Mouse (Mus musculus) thymus, postnatal 0 days (tissue): Measurements from ENCODE around the gene Zbtb16. TPM values are rescaled to one million over a fixed set of nuclear protein-coding genes. Genes with fewer than 3 reads are reported as not detected.

Experiments
- DNase-seq: peaks from one replicate; pipeline ENCODE4 v3.0.0-alpha.2; 2015; ENCODE audit warnings: low spot score
- polyA plus RNA-seq: library from polyadenylated mRNA; unstranded; fragments of >200 nt; fragmentation: Nextera tagmentation; extraction: Ambion mirVana; gene quantifications from 2 replicates; pipeline ENCODE4 v1.2.1, GENCODE M21; 2015

Zbtb16 gene
- polyA plus RNA-seq, 1 experiment from 2014 or later: 1.4 TPM

GRCm38 (mm10) chr9:48612542-48612941 lies 223.5 kb downstream of the Zbtb16 start:
- no peak for DNase-seq

DNA sequence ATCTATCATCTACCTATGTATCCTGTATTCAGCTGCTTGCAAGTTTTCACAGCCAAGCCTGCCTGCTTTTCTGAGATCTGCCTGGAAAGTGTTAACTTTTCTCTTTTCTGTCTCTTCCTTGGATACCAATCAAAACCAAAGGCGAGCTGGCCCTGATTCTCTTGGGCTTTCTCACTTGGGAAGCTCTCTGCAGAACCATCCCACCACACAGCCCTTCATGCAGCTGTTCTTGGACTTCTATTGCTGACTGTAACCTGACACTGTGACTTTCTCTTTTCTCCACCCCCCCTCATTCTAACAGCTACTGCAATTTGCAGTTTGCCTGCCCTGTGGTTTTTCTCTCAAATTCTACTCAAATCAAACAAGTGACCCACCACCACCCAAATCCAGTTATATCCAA lies 225.0 kb downstream of the Zbtb16 start:
- no peak for DNase-seq

DNA sequence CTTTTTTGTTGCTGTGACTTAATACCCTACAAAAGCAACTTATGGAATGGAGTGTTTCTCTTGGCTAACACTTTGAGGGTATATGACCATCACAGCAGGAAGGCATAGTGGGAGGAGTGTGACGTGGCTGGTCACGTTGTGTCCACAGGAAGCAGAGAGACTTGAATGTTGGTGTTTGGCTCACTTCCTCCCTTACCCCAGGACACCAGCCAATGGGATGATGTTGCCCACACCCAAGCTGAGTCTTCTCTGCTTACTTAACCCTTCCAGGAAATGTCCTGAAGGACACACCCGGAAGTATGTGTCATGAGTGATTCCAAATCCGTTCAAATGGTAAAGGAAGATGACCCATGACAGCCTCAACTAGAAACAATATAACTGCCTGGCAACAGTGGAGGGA lies 226.3 kb downstream of the Zbtb16 start:
- DNase-seq: no peak

GRCm38 (mm10) chr9:48607417-48607816 lies 228.6 kb downstream of the Zbtb16 start:
- DNase-seq: no peak

DNA sequence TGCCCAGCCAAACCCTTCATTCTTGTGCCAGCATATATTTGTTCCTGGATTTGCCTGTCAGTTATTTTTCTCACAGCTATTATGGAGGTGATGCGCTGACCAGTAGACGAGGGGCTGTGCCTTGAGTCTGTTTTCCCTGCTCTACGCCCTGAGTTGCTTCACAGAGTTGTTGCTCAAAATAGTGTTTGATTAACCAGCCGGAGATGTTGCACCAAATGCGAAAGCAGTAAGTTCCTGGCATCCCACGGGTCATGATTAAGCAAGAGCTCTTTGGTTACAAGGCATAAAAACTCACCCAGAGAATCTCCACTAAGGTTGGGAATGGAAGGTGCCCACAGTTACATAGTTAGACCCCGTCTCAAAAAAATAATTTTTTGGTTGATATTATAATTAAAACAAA lies 229.9 kb downstream of the Zbtb16 start:
- no peak for DNase-seq

DNA sequence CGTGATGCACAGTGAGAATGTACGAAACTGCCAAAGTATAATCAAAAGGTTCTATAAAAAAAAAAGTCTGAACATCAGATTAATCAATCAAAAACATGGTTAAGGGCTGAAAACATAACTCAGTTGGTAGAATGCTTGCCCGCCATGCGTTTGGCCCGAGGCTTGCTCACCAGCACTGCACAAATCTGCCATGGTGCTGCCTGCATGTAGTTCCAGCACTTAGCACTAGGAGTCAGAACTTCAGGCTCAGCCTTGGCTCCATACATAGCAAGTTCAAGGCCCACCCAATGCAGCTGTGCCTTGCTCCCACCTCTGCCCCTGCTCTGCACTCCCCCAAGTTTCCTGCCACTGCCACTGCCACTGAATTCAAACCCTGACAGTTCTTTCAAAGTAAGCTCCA lies 230.3 kb downstream of the Zbtb16 start:
- no peak for DNase-seq

- no peak for DNase-seq
Observed at GRCm38 (mm10) chr9:48604939-48605598, 231.0 kb downstream of the Zbtb16 start, which contains the start of gene Nnmt. Gene Nnmt (minus strand): TSS chr9:48605153.

Other genes starting within 250 kb of the Zbtb16 start
- 1.7 and 2.2 TPM in 2 replicates for gene Nnmt, start 231.1 kb downstream of the Zbtb16 start, polyA plus RNA-seq
- 0.12 and 0.22 TPM in 2 replicates for gene Htr3a, start 74.9 kb upstream of the Zbtb16 start, polyA plus RNA-seq
- not detected in 2 replicates for gene Htr3b, start 128.8 kb upstream of the Zbtb16 start, polyA plus RNA-seq
- gene Usp28, start 149.2 kb upstream of the Zbtb16 start, polyA plus RNA-seq: 11.2 and 11.4 TPM in 2 replicates
- 39.3 and 40.5 TPM in 2 replicates for gene Zw10, start 219.4 kb upstream of the Zbtb16 start, polyA plus RNA-seq
- 0.10 TPM in 1 of 2 replicates, not detected in the other for gene Tmprss5, start 245.0 kb upstream of the Zbtb16 start, polyA plus RNA-seq